Mouse (Mus musculus): ENCODE measurements around the gene Tspyl1. TPM values are rescaled to one million over a fixed set of nuclear protein-coding genes. Genes with fewer than 3 reads are reported as not detected.
"Not testable (repeated sequence)": the region's sequence is repeated elsewhere in the genome, so short reads cannot be mapped to it uniquely, and the experiment has no call there.

Gene Tspyl1
- total RNA-seq (2022): 100 to 1,000 TPM; 158 to 178 (median 166) TPM

DNA sequence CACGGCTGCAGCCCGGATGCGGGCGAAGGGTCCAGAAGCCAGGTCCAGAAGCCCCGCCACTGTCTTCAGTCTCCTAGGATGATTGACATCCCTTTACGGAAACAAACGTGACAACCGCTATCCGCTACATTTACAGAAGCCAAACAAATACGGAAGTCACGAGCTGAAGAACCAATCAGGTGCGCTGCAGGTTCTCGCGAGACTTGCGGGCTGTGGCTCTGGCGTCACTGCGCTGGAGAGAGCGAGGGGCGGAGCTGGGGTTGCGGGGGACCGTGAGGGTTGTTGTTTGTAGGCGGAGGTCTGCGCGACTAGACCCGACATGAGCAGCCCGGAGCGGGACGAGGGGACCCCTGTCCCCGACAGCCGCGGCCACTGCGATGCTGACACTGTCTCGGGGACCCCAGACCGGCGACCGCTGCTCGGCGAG, at the start of gene Tspyl1:
Gene Tspyl1, plus strand, starts transcription at position 229 of the 427 bp plus-strand sequence.
- DNase-seq (ENCODE audit: low spot score in 2 of 2): peak; percentile 97 to 98

DNA sequence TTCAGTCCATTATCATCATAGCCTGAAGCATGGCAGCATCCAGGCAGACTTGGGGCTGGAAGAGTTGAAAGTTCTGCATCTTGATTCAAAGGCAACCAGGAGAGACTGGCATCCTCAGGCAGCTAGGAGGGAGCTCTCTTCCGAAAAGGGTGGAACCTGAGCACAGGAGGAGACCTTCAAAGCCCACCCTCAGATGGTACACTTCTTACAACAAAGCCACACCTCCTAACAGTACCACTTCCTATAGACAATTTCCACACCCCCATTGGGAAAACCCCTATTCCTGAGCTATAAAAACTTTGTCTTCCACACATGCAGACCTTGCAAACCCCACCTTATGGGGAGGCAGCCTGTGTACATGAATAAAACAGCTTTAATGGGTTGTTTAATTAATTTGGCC, 48.6 kb upstream of the Tspyl1 start:
- DNase-seq (ENCODE audit: low spot score in 2 of 2): no peak

GRCm38 (mm10) chr10:34233931-34234745, 47.9 kb upstream of the Tspyl1 start:
- DNase-seq (ENCODE audit: low spot score in 2 of 2): no peak

GRCm38 (mm10) chr10:34235384-34235783, 46.6 kb upstream of the Tspyl1 start:
- DNase-seq (ENCODE audit: low spot score in 2 of 2): no peak

DNA sequence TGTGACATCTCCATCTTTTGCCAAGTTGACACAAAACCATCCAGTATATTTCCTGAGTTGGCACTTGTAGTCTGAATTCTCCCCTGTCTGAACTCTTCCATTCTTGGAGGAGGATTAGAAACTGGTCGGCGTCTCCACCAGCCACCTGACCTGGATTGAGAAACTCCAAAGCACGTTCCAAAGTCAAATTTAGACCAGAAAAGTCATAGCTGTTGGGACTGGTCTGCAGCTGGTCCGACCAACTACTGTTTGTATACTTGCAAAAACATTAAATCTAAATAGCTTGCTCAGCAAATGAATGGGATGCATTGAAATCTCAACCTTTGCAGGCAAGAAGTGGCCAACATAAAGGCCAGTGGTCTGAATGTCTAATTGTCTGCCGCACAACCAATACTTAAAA, 45.4 kb upstream of the Tspyl1 start:
- DNase-seq (ENCODE audit: low spot score in 2 of 2): no peak

DNA sequence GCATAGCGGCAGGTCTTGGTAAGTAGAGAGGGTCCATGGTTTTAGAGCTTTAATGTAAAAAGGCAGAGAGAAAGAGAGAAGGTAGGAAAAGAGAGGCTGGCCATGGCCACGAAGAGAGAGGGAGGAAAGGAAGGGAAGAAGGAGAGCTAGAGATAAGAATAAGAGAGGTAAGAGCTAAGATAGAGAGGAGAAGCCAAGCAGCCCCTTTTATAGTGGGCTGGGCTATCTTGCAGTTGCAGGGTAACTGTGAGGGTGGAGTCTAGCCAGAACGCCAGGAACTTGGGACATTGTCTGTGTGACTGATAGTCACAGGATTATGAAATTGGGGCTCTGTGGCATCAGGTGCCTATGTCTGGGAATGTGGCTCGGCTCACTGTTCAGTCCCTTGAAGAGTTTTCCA, 43.5 kb upstream of the Tspyl1 start:
- DNase-seq (ENCODE audit: low spot score in 2 of 2): no peak

DNA sequence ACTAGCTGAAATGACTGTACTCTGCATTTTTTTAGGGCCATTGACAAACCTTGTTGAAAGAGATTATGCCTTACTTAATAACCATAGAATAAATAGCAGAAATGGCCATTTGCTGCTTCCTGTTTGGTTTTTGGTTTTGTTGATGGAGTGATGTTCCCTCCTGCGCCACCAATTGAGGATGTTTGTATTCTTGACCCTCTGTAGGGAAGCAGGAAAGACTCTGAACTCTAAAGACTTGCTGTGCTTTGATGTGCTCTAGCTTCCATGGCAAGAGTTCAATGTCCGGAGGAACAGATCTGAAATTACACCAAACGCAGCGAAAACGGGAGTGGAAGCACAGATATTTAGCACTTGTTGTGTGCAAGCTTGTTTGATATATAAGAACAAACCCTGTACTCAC, 37.2 kb upstream of the Tspyl1 start:
- DNase-seq (ENCODE audit: low spot score in 2 of 2): no peak

DNA sequence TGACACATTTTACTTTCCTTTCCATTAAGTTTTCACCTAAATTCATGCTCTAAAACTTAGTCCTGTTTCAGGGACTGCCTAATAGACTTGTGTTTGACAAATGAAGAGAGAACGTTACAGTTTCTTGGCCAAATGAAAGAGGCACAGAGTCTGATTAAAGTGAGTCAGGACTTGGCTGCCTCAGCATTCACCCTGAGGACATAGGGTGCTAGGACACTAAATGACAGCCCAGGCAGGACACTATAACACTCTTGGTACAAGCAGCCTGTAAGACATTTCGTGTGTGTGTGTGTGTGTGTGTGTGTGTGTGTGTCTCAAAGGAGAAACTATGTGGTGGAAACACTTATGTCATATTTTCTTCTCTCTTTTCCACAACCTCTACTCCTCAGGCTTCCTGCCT, 35.9 kb upstream of the Tspyl1 start:
- DNase-seq (ENCODE audit: low spot score in 2 of 2): no peak

DNA sequence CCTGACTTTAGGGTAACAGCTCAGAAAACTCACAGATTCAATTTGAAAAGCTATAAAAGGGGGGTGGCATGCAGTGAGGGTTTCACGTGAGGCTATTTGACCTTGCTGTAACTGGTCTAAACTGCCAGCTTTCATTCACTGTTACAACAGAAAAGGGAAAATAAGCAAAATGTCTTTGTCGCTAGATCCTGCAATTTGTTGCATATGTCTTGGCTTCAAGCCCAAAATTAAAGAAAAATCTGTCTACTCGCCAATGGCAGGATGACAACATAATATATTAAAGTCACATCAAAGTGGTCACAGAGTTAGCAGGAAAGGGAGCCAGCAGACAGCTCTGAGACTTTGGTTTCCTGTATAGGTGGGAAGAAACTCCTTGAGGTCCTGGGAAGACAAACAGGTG, 34.2 kb upstream of the Tspyl1 start:
- no peak for DNase-seq (ENCODE audit: low spot score in 2 of 2)

GRCm38 (mm10) chr10:34249594-34249993, 32.4 kb upstream of the Tspyl1 start:
- no peak for DNase-seq (ENCODE audit: low spot score in 2 of 2)

GRCm38 (mm10) chr10:34252833-34253232, 29.2 kb upstream of the Tspyl1 start:
- DNase-seq (ENCODE audit: low spot score in 2 of 2): not testable (repeated sequence)

- DNase-seq (ENCODE audit: low spot score in 2 of 2): no peak
Measured at GRCm38 (mm10) chr10:34265106-34265505, 16.9 kb upstream of the Tspyl1 start.

DNA sequence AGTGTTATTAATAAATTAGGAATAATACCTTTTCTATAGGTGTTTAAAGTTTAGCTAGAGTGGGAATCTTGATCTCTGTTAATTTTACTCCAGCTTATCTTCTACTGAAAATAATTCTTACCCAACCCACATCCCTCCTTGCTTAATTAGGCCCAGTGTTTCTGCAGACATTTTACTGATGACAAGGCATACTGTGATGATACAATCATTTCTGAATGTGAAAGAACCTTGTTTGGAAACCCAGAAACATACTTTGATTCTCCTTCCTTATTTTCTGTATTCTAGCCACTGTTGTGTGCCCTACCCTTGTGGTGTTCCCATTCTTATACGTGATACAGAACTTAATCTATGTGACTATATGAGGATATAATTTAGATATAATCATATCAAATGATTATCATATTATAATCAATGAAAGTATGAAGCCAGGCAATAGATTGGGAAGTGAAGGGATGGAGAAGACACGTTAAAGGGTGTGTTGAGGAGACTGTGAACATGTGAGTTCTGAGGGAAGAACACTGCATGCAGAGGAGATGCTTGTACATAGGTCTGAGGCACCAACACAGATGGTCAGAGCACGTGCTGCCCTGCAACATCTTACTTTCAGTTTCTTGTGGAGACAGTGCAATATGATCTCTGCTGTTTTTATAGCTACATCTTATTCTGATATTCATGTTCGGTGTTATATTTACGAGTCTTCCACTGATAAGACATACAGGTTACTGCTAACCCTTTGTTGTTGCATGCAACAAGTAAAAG, 14.5 kb upstream of the Tspyl1 start:
- no peak for DNase-seq (ENCODE audit: low spot score in 2 of 2)

DNA sequence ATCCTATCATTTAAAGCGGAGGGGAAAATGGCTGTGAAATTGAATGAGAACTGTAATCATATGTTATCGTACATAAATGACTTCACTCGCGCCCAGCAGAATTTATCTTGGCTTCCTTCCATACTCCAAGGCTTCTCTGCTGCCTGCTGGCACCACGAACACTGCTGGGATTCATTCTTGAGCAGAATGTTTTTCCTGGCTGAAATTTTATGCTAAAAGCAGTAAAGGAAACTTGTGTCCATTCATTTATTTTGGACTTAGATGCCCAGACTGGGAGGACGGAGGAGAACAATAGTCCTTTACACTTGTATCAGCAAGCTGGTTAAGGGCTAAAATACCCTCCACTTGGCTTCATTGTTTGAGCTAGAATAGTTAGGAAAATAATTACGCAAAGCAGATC, 10.3 kb upstream of the Tspyl1 start:
- peak in 1 of 2 experiments; percentile 24 for DNase-seq (ENCODE audit: low spot score in 2 of 2)

DNA sequence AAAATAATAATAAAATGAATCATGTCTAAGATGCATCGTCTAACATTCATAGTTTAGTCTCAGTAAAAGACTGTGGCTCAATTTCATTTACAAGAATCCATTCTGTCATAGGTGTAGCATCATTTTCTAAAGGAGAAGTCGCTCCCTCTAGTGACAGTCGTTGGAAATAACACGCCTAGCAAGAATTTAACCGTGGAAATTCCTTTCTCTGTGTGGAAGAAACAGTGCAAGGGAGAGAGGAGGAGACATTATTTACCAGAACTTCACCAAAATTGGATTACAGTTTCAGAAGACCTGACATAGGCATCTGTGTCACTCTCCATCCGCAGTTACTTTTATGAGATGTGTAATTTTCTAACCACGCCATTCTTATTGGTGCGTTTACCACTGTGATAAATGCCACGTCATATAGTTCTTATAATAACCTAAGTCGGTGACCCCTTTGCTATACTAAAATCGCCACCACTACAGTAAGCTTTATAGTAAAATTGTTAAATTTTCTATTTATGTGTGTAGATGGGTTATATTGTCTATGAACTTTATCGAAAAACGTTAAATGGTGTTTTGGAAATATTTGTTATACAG, 1.3 kb upstream of the Tspyl1 start:
- peak in 1 of 2 experiments; percentile 63 for DNase-seq (ENCODE audit: low spot score in 2 of 2)

DNA sequence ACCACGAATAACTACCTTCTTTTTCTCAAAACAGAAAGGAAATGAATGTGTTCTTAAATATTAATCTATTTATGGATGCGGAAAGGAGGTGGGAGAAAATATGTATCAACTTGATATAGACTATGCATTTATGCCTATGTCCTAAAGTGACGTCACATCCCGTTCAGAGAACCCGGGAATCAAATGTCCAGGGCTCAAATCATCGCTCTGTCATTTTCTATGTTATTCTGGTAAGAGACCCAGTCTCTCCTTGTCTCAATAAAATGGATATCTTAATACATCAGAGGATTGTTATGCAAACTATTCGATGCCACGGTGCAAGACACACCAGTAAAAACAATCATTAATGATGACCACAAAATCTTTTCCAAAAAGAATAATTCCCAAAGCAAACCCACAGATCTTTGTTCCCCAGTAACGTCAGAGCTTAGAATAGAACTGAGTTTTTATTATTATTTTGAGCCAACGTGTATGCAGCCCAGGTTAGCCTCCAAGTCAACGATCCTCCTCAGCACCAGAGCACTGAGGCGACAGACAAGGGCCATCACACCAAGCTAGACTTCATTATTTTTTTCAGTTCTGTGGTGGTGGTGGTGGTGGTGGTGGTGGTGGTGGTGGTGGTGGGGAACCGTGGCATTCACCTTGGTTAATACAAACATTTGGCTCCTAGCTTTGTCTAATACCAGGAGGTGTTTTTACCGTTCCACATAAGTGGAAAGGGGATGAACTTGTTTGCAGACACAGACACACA, 604 bp upstream of the Tspyl1 start:
- DNase-seq (ENCODE audit: low spot score in 2 of 2): no peak

DNA sequence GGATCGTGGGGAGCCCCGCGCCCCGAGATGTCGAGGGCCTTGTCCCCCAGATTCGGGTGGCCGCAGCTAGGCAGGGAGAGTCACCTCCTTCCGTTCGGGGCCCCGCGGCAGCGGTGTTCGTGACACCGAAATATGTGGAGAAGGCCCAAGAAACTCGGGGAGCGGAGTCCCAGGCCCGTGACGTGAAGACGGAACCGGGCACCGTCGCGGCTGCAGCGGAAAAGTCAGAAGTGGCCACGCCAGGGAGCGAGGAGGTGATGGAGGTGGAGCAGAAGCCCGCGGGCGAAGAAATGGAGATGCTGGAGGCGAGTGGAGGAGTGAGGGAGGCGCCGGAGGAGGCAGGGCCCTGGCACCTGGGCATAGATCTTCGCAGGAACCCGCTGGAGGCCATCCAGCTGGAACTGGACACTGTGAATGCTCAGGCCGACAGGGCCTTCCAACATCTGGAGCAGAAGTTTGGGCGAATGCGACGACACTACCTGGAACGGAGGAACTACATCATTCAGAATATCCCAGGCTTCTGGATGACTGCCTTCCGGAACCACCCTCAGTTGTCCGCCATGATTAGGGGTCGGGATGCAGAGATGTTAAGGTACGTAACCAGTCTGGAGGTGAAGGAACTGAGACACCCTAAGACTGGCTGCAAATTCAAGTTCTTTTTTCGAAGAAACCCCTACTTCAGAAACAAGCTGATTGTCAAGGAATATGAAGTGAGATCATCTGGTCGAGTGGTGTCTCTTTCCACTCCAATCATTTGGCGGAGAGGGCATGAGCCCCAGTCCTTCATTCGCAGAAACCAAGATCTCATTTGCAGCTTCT, 639 bp downstream of the Tspyl1 start:
- DNase-seq (ENCODE audit: low spot score in 2 of 2): peak in 1 of 2 experiments; percentile 46

GRCm38 (mm10) chr10:34296911-34297298, 14.9 kb downstream of the Tspyl1 start:
- DNase-seq (ENCODE audit: low spot score in 2 of 2): no peak

GRCm38 (mm10) chr10:34297299-34297979, 15.4 kb downstream of the Tspyl1 start, which contains the start of gene Tspyl4:
Gene Tspyl4 (plus strand): TSS chr10:34297442.
- DNase-seq (ENCODE audit: low spot score in 2 of 2): peak; percentile 93 to 94
